Mouse (Mus musculus): ENCODE measurements around the gene Dtnb. TPM values are rescaled to one million over a fixed set of nuclear protein-coding genes. Genes with fewer than 3 reads are reported as not detected.

Dtnb gene
- total RNA-seq, 2 experiments from 2014 or later, result 26.3 to 27.3 TPM

- DNase-seq (ENCODE audit: low spot score in 2 of 2), result no peak
Observed at GRCm38 (mm10) chr12:3792248-3792647, 220.1 kb downstream of the Dtnb start.

- no peak for DNase-seq (ENCODE audit: low spot score in 2 of 2)
Observed at GRCm38 (mm10) chr12:3795569-3795968, 223.4 kb downstream of the Dtnb start.

- no peak for DNase-seq (ENCODE audit: low spot score in 2 of 2)
Observed at GRCm38 (mm10) chr12:3799551-3799950, 227.4 kb downstream of the Dtnb start.

DNA sequence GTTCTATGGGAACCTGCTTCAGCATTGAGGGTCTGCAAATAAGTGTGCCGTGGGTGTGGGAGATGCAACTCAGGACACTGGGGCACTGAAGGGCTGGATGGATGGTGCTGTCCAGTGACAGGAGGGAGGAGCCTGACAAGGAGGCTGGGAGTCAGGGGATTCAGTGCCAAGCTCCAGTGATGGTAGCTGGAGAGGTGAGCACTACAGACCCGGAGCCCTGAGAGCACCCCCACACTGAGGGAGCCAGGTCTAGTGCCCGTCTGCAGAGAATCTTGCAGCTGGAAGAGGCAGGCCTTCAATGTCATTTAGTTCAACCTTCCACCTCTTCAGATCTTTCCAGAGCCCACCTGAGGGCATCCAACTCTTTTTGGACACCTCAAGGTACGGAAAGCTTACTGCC lies 233.7 kb downstream of the Dtnb start, which contains the start of gene Dnmt3a:
Gene Dnmt3a (plus strand): TSS at position 156 of the 400 bp plus-strand sequence.
- DNase-seq (ENCODE audit: low spot score in 2 of 2), result no peak

- DNase-seq (ENCODE audit: low spot score in 2 of 2), result peak; percentile 70 to 73
Observed at GRCm38 (mm10) chr12:3806271-3806684, 234.1 kb downstream of the Dtnb start.

GRCm38 (mm10) chr12:3806703-3807547 lies 234.7 kb downstream of the Dtnb start:
- peak; percentile 76 for DNase-seq (ENCODE audit: low spot score in 2 of 2)

GRCm38 (mm10) chr12:3807548-3808395 lies 235.6 kb downstream of the Dtnb start:
- peak; percentile 54 to 74 for DNase-seq (ENCODE audit: low spot score in 2 of 2)

GRCm38 (mm10) chr12:3808396-3808981 lies 236.3 kb downstream of the Dtnb start:
- no peak for DNase-seq (ENCODE audit: low spot score in 2 of 2)

DNA sequence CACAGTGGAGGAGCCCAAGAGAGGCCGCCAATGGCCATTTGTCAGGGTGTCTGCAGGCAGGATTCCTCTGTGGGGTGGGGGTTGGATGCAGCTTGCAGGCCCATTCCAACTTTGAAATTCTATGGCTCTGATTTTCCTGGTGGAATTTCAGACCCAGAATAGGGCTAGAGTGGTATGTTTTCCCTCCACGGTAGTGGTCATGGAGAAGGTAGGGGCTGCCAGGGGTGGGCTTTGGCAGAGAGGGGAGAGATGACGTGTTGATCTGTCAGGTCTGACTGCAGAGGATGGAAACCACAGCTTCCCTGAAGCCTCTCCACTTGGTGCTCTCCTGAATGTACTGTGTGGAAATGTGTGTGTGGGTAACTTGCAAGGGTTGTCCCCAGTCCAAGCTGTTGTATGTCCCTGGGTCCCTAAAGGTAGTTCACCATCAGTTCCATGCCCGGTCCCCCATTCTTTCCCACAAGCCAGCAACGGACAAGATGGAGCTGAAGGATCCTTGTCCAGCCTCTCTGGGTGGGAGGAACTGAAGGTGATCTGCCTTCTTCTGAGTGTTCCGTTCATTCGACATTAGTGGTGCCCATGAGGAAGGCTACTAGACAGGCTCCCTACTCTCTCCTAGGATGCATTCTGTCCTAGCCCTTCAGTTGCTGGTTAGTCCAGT lies 237.5 kb downstream of the Dtnb start:
- no peak for DNase-seq (ENCODE audit: low spot score in 2 of 2)

DNA sequence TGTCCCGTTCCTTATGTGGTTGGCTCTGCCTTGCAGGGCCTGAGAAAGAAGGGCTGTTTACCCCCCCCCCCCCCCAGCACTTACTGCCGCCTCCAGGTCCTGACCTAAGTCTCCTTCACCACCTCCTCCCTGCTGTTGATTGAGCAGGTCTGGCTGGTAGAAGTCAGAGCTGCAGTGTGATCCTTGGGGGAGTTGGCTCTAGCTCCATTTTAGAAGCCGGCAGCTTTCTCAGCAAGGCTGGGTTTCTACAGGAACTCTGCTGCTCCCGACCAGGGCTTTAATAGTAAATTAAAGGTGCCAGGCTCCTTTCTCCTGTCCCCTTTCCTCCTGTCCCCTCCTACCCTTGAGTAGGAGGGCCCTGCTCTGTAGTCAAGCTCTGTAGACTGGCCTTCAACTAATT lies 238.3 kb downstream of the Dtnb start:
- DNase-seq (ENCODE audit: low spot score in 2 of 2), result no peak

DNA sequence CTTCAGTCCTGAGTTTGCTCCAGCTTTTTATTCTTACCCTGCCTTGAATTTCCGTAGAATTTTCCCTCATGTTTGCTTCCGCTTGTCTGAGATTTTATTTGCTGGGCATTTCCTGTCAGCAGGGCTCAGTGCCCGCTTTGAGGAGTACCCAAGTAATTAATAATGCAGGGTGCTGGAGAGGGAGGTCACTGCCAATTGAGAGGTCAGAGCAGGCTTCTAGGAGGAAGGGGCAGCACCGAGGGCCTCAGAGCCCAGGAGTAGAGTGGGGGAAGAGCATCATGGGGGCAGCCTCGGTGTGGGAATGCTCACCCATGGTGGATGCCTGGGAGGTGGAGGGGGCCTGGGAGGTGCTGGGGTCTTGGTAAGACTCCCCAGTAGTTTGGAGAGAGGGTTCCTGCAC lies 239.4 kb downstream of the Dtnb start:
- no peak for DNase-seq (ENCODE audit: low spot score in 2 of 2)

- DNase-seq (ENCODE audit: low spot score in 2 of 2), result no peak
Observed at GRCm38 (mm10) chr12:3812251-3812650, 240.1 kb downstream of the Dtnb start.

GRCm38 (mm10) chr12:3813138-3813537 lies 241.0 kb downstream of the Dtnb start:
- no peak for DNase-seq (ENCODE audit: low spot score in 2 of 2)

- DNase-seq (ENCODE audit: low spot score in 2 of 2), result no peak
Observed at GRCm38 (mm10) chr12:3815386-3815785, 243.2 kb downstream of the Dtnb start.

GRCm38 (mm10) chr12:3817033-3817432 lies 244.9 kb downstream of the Dtnb start:
- no peak for DNase-seq (ENCODE audit: low spot score in 2 of 2)

DNA sequence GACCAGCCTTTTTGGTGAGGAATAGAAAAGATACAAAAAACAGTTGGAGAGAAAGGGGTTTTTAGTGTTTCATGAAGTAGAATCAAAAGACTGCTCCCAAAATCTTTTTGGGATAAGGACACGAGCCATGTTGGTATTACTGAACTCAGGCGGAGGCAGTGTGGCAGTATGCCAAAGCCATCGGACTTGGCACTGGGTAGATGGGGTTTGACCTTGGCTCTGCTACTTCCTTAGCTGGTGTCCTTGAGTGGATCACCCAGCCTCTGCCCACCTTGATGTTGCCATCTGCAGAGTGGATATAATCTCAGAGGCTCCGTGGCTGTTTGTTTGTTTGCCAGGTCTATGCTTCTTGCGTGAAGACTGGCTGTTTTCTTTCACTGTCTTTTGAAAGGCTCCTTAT lies 245.4 kb downstream of the Dtnb start:
- DNase-seq (ENCODE audit: low spot score in 2 of 2), result peak; percentile 60 to 61

GRCm38 (mm10) chr12:3819899-3820298 lies 247.7 kb downstream of the Dtnb start:
- no peak for DNase-seq (ENCODE audit: low spot score in 2 of 2)

DNA sequence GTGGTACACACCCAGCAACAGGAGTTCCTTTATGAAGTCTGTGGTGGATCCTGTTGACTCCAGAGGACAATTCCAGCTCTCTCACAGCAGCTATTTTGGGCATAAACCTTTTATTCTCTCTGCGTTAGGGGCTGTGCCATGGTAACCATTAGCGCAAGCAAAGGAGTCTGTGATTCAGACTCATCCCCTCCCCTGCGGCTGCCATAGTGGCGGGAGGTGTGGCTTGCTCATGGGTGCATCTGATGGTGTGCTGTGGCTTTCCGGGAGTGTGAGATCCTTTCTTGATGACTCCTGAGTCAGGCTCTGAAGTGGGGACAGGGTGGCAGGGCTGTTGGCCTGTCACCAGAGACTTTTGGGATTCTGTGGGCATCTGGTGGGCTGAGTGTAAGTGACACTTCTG lies 251.2 kb downstream of the Dtnb start:
- no peak for DNase-seq (ENCODE audit: low spot score in 2 of 2)

GRCm38 (mm10) chr12:3824906-3825713 lies 252.9 kb downstream of the Dtnb start:
- no peak for DNase-seq (ENCODE audit: low spot score in 2 of 2)

DNA sequence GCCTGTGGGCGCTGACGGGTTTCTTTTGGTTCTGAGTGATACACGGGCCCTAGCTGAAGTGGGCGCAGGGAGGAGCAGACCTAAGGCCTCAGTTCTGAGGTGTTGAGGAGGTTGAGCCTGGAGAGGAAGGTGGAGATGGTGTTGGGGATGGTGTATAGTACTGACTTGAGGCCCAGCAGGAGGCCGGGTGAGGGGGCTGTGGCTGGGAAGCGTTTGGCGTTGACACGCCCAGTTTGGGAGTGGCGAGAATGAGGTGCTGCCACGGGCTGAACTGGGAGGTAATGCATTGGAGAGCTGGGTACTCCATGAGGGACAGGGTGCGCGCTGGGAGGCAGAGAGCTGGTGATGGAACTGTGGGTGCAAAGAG lies 253.5 kb downstream of the Dtnb start:
- DNase-seq (ENCODE audit: low spot score in 2 of 2), result no peak

Data from adrenal gland, adult 18-20 months (tissue).